Mouse (Mus musculus) B cell, adult (primary cell): Measurements from ENCODE around the gene Nck2. TPM values are rescaled to one million over a fixed set of nuclear protein-coding genes. Genes with fewer than 3 reads are reported as not detected.

ENCODE experiments used
- total RNA-seq: library from RNA; stranded (reverse); gene quantifications from 4 replicates; pipeline ENCODE4 v1.2.4, GENCODE M21; 2023; ENCODE audit not compliant: inconsistent age

Nck2 gene
- total RNA-seq, result 13.4 to 15.9 TPM (median 15.4 TPM) in 4 replicates

DNA sequence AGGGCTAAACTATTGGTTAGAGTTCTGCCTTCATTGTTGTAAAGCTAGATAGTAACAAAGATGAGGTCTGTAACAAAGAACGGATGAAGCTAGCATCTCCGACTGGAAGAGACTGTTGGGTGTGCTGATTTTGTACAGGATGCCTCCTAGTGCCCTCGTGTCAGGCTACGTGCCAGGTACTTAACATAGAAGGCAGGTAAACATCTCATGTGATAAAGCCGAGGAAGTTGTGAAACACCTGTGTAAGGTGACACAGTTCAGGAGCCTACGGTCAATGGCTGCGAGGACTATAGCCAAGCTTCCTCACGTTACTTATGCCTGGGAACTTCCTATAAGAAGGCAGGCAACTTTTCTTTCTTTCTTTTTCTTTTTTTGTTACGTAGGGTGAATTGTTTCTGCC lies at the start of gene Nck2:
TSS of gene Nck2 (plus strand) at position 49 of the 400 bp plus-strand sequence.

Other genes with a start within 250 kb of the Nck2 start
- gene Fhl2, start 247.6 kb upstream of the Nck2 start, total RNA-seq, result 0.66 to 1.1 TPM (median 0.70 TPM) in 3 of 4 replicates, not detected in the other